Mouse (Mus musculus): ENCODE data around the gene Tecpr2. TPM values are rescaled to one million over a fixed set of nuclear protein-coding genes. Genes with fewer than 3 reads are reported as not detected.

Gene Tecpr2
- polyA plus RNA-seq, 1 experiment from 2014 or later: 7.2 TPM

- no peaks in the 10 kb centered on the region for H3K9me3 ChIP-seq (ENCODE audit: control insufficient read depth, low read length)
- H3K4me3 ChIP-seq (ENCODE audit: low read depth, low read length): no peak overlapping the region
- H3K4me1 ChIP-seq (ENCODE audit: control insufficient read depth, insufficient read depth, low read length): no peaks in the 10 kb centered on the region
- no peak overlapping the region for H3K27ac ChIP-seq (ENCODE audit: low read depth, low read length)
- no peak for ATAC-seq (ENCODE audit: low read depth)
- no peak overlapping the region for H3K4me2 ChIP-seq (ENCODE audit: low read depth, low read length)
- WGBS: 96% methylated on average over 3 of the region's 3 CpGs
- no peaks in the 10 kb centered on the region for H3K27me3 ChIP-seq (ENCODE audit: control insufficient read depth, insufficient read depth, low read length)
- peaks cover 25% of the 10 kb centered on the region for H3K36me3 ChIP-seq (ENCODE audit: control insufficient read depth, insufficient read depth, low read length)
- H3K9ac ChIP-seq (replicated peaks; ENCODE audit: low read depth, low read length): no peak overlapping the region
Measured at GRCm38 (mm10) chr12:110948910-110949201, 59.8 kb downstream of the Tecpr2 start.

GRCm38 (mm10) chr12:110949410-110949809, 60.3 kb downstream of the Tecpr2 start:
- Histone ChIP-seq H3K4me3 (ENCODE audit: low read depth, low read length) (no peak overlapping the region), H3K27ac (ENCODE audit: low read depth, low read length) (no peak overlapping the region), H3K4me2 (ENCODE audit: low read depth, low read length) (no peak overlapping the region), H3K9ac (replicated peaks; ENCODE audit: low read depth, low read length) (no peak overlapping the region), H3K36me3 (ENCODE audit: control insufficient read depth, insufficient read depth, low read length) (peaks cover 25% of the 10 kb centered on the region), H3K27me3 (ENCODE audit: control insufficient read depth, insufficient read depth, low read length) (no peaks in the 10 kb centered on the region), H3K9me3 (ENCODE audit: control insufficient read depth, low read length) (no peaks in the 10 kb centered on the region), H3K4me1 (ENCODE audit: control insufficient read depth, insufficient read depth, low read length) (no peaks in the 10 kb centered on the region)
- WGBS: 89% methylated on average over 1 of the region's 1 CpGs
- no peak for ATAC-seq (ENCODE audit: low read depth)

- no peaks in the 10 kb centered on the region for H3K9me3 ChIP-seq (ENCODE audit: control insufficient read depth, low read length)
- peaks cover 25% of the 10 kb centered on the region for H3K36me3 ChIP-seq (ENCODE audit: control insufficient read depth, insufficient read depth, low read length)
- no peaks in the 10 kb centered on the region for H3K4me1 ChIP-seq (ENCODE audit: control insufficient read depth, insufficient read depth, low read length)
- H3K27ac ChIP-seq (ENCODE audit: low read depth, low read length): no peak overlapping the region
- no peaks in the 10 kb centered on the region for H3K27me3 ChIP-seq (ENCODE audit: control insufficient read depth, insufficient read depth, low read length)
- 80% methylated on average over 4 of the region's 4 CpGs for WGBS
- no peak overlapping the region for H3K4me3 ChIP-seq (ENCODE audit: low read depth, low read length)
- H3K9ac ChIP-seq (replicated peaks; ENCODE audit: low read depth, low read length): no peak overlapping the region
- no peak overlapping the region for H3K4me2 ChIP-seq (ENCODE audit: low read depth, low read length)
- no peak for ATAC-seq (ENCODE audit: low read depth)
Measured at GRCm38 (mm10) chr12:110950151-110950550, 61.1 kb downstream of the Tecpr2 start.

GRCm38 (mm10) chr12:110951236-110951635, 62.2 kb downstream of the Tecpr2 start:
- Histone ChIP-seq H3K27ac (ENCODE audit: low read depth, low read length) (no peak overlapping the region), H3K4me1 (ENCODE audit: control insufficient read depth, insufficient read depth, low read length) (no peaks in the 10 kb centered on the region), H3K9ac (replicated peaks; ENCODE audit: low read depth, low read length) (no peak overlapping the region), H3K27me3 (ENCODE audit: control insufficient read depth, insufficient read depth, low read length) (no peaks in the 10 kb centered on the region), H3K4me3 (ENCODE audit: low read depth, low read length) (no peak overlapping the region), H3K4me2 (ENCODE audit: low read depth, low read length) (no peak overlapping the region), H3K9me3 (ENCODE audit: control insufficient read depth, low read length) (no peaks in the 10 kb centered on the region), H3K36me3 (ENCODE audit: control insufficient read depth, insufficient read depth, low read length) (peaks cover 24% of the 10 kb centered on the region)
- no peak for ATAC-seq (ENCODE audit: low read depth)
- 83% methylated on average over 7 of the region's 7 CpGs for WGBS

DNA sequence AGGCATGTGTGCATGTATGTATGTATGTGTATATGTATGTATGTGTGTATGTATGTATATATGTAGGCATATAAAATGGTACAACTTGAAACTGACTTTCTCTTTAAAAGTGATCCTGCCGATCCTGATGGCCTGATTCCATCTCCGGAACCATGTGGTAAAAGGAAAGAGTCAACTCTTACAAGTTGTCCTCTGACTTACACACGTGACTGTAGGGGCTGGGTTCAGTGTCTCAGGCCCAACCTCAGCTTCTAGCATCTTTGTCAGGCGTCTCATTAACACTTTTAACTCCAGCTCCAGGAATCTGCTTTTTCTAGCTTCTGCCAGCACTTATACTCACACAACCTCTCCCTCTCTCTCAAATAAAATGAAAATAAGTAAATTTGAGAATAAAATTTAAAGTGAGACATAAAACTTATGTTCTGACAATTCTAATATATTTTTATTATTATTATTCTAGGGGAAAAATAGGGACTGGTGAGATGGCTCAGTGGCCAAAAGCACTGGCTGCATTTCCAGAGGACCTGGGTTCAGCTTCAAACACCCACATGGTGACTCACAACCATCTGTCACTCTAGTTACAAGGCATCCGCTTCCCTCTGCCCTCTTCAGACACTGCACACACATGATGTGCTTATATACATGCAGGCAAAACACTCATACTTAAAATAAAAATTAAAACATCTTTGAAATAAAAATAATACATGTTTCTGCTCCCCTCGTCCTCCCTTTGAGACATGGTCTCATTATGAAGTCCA, 63.7 kb downstream of the Tecpr2 start:
- Histone ChIP-seq H3K4me3 (ENCODE audit: low read depth, low read length) (no peak overlapping the region), H3K4me1 (ENCODE audit: control insufficient read depth, insufficient read depth, low read length) (no peaks in the 10 kb centered on the region), H3K36me3 (ENCODE audit: control insufficient read depth, insufficient read depth, low read length) (peaks cover 13% of the 10 kb centered on the region), H3K9me3 (ENCODE audit: control insufficient read depth, low read length) (no peaks in the 10 kb centered on the region), H3K27me3 (ENCODE audit: control insufficient read depth, insufficient read depth, low read length) (no peaks in the 10 kb centered on the region), H3K4me2 (ENCODE audit: low read depth, low read length) (no peak overlapping the region), H3K27ac (ENCODE audit: low read depth, low read length) (no peak overlapping the region), H3K9ac (replicated peaks; ENCODE audit: low read depth, low read length) (no peak overlapping the region)
- WGBS: 89% methylated on average over 6 of the region's 6 CpGs
- ATAC-seq (ENCODE audit: low read depth): no peak

- ATAC-seq (ENCODE audit: low read depth): no peak
- Histone ChIP-seq H3K9ac (replicated peaks; ENCODE audit: low read depth, low read length) (no peak overlapping the region), H3K4me1 (ENCODE audit: control insufficient read depth, insufficient read depth, low read length) (no peaks in the 10 kb centered on the region), H3K4me3 (ENCODE audit: low read depth, low read length) (no peak overlapping the region), H3K27me3 (ENCODE audit: control insufficient read depth, insufficient read depth, low read length) (no peaks in the 10 kb centered on the region), H3K27ac (ENCODE audit: low read depth, low read length) (no peak overlapping the region), H3K4me2 (ENCODE audit: low read depth, low read length) (no peak overlapping the region), H3K9me3 (ENCODE audit: control insufficient read depth, low read length) (no peaks in the 10 kb centered on the region), H3K36me3 (ENCODE audit: control insufficient read depth, insufficient read depth, low read length) (peaks cover 9% of the 10 kb centered on the region)
- WGBS: 91% methylated on average over 3 of the region's 3 CpGs
Measured at GRCm38 (mm10) chr12:110953443-110953842, 64.4 kb downstream of the Tecpr2 start.

DNA sequence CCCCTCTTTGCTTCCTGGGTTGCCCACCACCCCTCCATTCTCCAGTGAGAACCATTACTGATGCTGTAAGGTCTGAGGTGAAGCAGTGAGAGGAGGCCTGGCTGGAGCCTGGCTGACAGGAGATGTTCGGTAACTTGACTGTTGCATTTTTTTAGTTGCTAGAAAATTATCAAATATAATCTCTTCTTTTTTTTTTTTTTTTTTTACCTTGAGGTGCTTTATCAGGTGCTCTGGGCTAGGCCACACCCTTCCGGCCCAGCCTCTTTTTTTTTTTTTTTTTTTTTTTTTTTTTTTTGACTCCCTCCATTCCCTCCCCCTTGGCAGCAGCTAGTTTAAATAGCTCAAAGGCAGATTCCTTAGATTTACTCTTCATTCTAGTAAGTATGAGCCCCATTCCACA, 64.8 kb downstream of the Tecpr2 start:
- Histone ChIP-seq H3K36me3 (ENCODE audit: control insufficient read depth, insufficient read depth, low read length) (peaks cover 9% of the 10 kb centered on the region), H3K9ac (replicated peaks; ENCODE audit: low read depth, low read length) (no peak overlapping the region), H3K27me3 (ENCODE audit: control insufficient read depth, insufficient read depth, low read length) (no peaks in the 10 kb centered on the region), H3K4me2 (ENCODE audit: low read depth, low read length) (no peak overlapping the region), H3K9me3 (ENCODE audit: control insufficient read depth, low read length) (no peaks in the 10 kb centered on the region), H3K4me1 (ENCODE audit: control insufficient read depth, insufficient read depth, low read length) (no peaks in the 10 kb centered on the region), H3K27ac (ENCODE audit: low read depth, low read length) (no peak overlapping the region), H3K4me3 (ENCODE audit: low read depth, low read length) (no peak overlapping the region)
- ATAC-seq (ENCODE audit: low read depth): no peak
- WGBS: 97% methylated on average over 2 of the region's 2 CpGs

DNA sequence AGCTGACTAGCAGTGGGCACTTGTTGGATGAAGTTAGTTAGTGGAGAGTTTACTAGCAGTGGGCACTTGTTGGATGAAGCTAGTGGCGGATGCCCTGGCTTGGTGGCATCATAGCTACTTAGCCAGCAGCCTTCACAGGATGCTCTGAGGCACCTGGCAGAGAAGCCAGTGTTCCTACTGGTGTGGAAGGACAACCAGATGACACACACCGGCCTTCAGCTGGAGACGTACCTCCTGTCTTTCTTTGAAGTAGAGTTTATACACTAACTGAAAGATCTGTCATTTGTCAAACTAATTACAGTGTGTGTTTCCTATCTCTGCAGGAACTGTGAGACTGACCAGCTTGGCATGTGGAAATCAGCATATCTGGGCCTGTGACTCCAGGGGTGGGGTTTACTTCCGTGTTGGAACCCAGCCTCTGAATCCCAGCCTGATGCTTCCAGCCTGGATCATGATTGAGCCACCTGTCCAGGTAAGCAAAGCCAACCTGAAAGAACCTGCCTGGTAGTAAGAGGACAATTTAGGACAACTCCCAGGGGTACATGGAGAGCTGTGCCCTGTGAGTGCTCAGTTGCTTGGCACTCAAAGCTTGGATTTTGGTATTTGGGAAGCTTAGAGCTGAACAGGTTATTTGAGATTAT, 65.4 kb downstream of the Tecpr2 start:
- WGBS: 89% methylated on average over 4 of the region's 4 CpGs
- Histone ChIP-seq H3K4me3 (ENCODE audit: low read depth, low read length) (no peak overlapping the region), H3K27ac (ENCODE audit: low read depth, low read length) (no peak overlapping the region), H3K9ac (replicated peaks; ENCODE audit: low read depth, low read length) (no peak overlapping the region), H3K9me3 (ENCODE audit: control insufficient read depth, low read length) (no peaks in the 10 kb centered on the region), H3K27me3 (ENCODE audit: control insufficient read depth, insufficient read depth, low read length) (no peaks in the 10 kb centered on the region), H3K36me3 (ENCODE audit: control insufficient read depth, insufficient read depth, low read length) (peaks cover 9% of the 10 kb centered on the region; the same call in 1 of the 2 replicates), H3K4me2 (ENCODE audit: low read depth, low read length) (no peak overlapping the region), H3K4me1 (ENCODE audit: control insufficient read depth, insufficient read depth, low read length) (no peaks in the 10 kb centered on the region)
- ATAC-seq (ENCODE audit: low read depth): no peak

DNA sequence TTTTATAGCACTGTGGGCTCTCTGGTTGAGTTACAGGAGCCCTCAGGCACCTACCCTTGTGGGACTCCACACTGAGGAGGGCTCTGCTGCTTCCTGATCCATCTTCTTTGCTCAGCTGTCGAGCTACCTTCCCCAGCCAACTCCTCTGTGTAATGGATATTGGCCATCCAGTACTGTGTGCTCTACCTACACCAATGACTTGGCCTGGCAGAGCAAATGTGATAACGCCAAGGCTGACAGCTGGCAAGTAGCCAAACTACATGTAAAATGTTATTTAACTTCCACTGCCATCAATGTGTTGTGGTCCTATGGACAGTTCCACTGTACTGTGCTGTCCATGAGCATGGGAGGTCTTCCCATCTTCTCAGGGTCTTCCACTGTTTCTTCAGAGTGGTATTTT, 72.9 kb downstream of the Tecpr2 start:
- Histone ChIP-seq H3K4me1 (ENCODE audit: control insufficient read depth, insufficient read depth, low read length) (no peaks in the 10 kb centered on the region), H3K4me3 (ENCODE audit: low read depth, low read length) (no peak overlapping the region), H3K9ac (replicated peaks; ENCODE audit: low read depth, low read length) (no peak overlapping the region), H3K9me3 (ENCODE audit: control insufficient read depth, low read length) (no peaks in the 10 kb centered on the region), H3K27me3 (ENCODE audit: control insufficient read depth, insufficient read depth, low read length) (no peaks in the 10 kb centered on the region), H3K36me3 (ENCODE audit: control insufficient read depth, insufficient read depth, low read length) (peaks cover 3% of the 10 kb centered on the region; the same call in 1 of the 2 replicates), H3K27ac (ENCODE audit: low read depth, low read length) (no peak overlapping the region), H3K4me2 (ENCODE audit: low read depth, low read length) (no peak overlapping the region)
- ATAC-seq (ENCODE audit: low read depth): no peak
- WGBS: 77% methylated on average over 2 of the region's 2 CpGs

All from neural tube, embryonic 14.5 days (tissue).